Mouse (Mus musculus): ENCODE measurements at regions not wholly inside any gene's neighbourhood (a gene's known extent, or its start where the extent isn't known, plus 50 kb on each side); places are given as distances from the start of the nearest gene placed in this dataset.

GRCm38 (mm10) chr13:56021716-56022115, 114.4 kb downstream of the H2afy start:
- no peak for DNase-seq (ENCODE audit: low read depth)

DNA sequence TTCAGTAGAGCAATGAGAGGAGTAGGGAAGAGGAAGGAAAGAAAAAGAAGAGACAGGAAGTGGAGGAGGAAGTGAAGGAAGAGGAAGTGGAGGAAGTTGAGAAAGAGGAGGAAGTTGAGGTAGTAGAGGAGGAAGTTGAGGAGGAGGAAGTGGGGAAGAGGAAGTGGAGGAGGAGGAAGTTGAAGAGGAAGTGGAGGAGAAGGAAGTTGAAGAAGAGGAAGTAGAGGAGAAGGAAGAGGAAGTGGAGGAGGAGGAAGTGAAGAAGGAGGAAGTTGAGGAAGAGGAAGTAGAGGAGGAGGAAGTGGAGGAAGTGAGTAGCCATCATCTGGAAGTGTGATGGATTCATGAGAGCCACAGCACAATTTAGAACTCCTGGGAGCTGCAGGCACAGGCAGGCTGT, 122.2 kb downstream of the H2afy start:
- DNase-seq (ENCODE audit: low read depth), result no peak

DNA sequence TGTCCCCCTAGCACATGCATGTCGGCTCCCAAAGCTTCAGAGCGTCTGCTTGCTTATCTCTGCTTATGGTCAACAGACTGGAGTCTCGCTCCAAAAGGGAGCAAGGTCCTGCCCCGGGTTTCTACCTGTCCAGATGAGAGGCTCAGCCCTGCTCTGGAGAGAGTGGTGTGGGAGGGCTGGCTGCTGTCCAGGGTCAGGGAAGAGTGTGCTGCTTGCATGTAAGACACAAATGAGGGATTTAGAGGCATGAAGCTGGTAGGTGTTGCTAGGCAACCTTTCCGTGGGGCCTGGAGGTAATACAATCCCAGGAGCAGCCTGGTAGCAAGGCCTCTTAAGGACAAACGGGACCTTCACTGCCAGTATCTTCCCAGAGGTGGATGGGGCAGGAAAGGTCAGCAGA, 125.7 kb downstream of the H2afy start:
- no peak for DNase-seq (ENCODE audit: low read depth)

GRCm38 (mm10) chr13:56006827-56007226, 129.3 kb downstream of the H2afy start:
- DNase-seq (ENCODE audit: low read depth), result no peak

- DNase-seq (ENCODE audit: low read depth), result peak; percentile 70
Measured at GRCm38 (mm10) chr13:56005746-56006145, 130.4 kb downstream of the H2afy start.

DNA sequence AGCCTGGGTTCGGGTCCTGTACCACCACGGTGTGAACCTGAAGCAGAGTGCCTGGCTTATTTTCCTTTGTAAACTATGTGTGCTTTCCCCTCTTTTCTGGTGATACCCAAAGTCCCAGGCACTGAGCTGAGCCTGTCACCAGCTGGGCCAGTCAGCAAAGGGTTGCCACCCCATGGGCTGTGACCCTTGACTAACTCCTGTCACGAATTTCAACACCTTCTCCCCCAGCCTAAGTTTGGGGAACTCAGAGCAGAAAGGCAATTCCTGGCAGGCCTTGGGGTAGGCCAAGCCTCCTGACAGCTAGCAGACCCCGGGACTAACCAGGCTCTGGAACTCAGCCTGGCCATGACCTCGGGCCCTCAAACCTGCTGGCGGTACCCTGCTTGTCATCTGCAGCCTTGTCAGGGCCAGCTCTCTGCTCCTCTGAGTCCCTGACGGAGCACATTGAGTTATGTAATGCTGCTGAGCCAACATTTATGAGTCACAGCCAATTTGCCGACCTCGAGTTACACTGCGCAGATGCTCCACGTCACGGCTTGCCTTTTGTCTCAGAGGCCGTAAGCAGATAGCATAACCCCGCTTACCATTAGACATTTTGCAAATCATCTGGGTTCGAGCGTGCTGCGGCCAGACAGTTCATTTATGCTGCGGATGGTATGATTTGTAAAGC, 132.3 kb downstream of the H2afy start:
- DNase-seq (ENCODE audit: low read depth), result peak; percentile 27

GRCm38 (mm10) chr13:55995255-55995654, 140.9 kb downstream of the H2afy start:
- no peak for DNase-seq (ENCODE audit: low read depth)

DNA sequence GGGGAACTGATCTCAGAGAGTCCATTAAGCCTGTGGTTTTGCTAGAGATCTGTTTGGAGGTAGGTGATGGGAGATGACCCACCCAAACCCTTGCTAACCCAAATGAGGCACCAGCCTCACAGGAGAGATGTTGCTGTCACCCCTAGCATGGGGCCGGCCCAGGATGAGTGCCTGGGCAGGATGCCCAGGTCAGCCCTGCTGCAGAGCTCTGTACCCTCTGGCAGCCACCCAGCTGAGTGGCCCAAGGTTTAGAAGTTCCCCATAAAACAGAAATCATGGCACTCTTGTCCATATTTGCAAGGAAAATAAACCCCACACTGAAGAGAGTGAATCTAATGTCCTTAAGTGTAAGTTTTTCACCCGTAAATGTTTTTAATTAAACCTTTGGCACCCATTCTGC, 141.7 kb downstream of the H2afy start:
- DNase-seq (ENCODE audit: low read depth), result no peak

- DNase-seq (ENCODE audit: low read depth), result no peak
Measured at GRCm38 (mm10) chr13:55992699-55993098, 143.5 kb downstream of the H2afy start.

DNA sequence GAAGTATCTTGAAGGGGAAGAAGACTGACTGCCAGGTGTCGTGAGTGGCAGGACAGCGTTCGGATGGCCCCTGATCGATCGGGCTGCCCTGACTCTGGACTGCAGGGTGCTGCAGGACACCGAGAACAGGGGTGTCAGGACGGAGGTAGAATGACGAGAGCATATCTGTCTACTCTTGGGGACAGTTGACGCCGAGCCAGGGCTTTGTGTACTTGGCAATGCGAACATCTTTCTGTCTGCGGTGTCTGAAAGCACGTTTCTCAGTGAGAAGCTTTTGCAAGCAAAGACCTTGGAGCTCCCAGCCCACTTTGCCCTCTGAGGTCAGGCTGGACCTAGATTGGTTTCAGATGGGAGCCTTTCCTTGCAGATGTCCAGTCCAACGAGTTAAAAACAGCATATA, 144.9 kb downstream of the H2afy start:
- DNase-seq (ENCODE audit: low read depth), result no peak

GRCm38 (mm10) chr13:55990186-55990585, 146.0 kb downstream of the H2afy start:
- no peak for DNase-seq (ENCODE audit: low read depth)

DNA sequence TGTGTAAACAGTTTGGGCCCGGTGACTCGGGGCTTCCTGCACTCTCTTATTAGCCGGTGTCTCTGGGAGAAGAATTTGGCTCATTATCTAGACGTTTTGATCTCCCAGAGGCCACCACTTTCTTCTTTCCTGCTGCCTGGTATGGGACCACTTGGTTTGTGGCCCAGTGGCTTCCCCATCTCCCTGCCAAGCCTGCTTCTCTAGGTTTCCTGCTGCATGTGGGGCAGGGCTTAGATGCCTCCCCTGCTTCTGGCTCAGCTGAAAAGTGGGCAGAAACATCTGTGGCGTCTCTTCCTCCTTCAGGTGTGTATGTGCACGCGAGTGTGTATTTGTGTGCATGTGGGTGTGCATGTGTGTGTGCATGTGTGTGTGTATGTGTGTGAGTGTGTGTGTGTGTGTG, 146.8 kb downstream of the H2afy start:
- DNase-seq (ENCODE audit: low read depth), result no peak

GRCm38 (mm10) chr13:55985396-55985795, 149.4 kb upstream of the Pitx1 start:
- DNase-seq (ENCODE audit: low read depth), result no peak

GRCm38 (mm10) chr13:55984772-55985171, 148.8 kb upstream of the Pitx1 start:
- DNase-seq (ENCODE audit: low read depth), result no peak

DNA sequence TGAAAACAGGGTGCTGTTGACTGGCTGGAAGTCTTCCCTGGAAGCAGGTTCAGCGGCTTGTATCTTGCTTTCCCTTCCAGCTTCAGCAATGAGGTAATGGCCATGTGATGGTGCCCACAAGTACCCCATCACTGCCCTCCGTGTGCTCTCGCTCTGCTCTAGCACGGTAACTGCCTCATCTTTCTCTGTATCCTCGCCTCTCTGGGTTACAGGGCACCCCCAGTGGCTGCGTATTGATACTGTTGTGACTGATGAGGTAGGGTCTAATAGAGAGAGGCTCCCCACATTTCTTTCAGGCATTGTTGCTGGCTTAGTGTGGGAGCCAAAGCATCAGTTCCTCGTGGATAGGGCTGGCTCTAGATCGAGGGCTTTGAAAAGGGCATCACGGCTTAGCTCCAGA, 147.9 kb upstream of the Pitx1 start:
- no peak for DNase-seq (ENCODE audit: low read depth)

GRCm38 (mm10) chr13:55981041-55981440, 145.0 kb upstream of the Pitx1 start:
- DNase-seq (ENCODE audit: low read depth), result no peak

DNA sequence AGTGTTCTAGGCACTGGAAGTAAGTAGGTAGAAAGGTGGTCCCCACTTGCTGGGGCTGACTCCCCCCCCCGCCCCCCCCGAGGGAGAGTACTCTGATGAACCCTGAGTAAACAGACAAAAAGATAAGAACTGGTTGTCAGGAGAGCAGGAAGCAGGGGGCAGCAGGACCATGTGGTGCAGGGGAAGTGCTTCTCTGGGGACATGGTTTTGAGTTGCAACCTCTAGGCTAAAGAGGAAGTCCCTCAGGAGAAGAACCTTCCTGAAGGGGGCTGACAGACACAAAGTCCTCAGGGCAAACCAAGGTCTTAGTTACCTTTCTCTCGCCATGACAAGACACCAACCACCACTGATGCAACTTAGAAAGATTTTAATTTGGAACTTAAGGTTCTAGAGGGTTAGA, 141.9 kb upstream of the Pitx1 start:
- DNase-seq (ENCODE audit: low read depth), result no peak

- DNase-seq (ENCODE audit: low read depth), result no peak
Measured at GRCm38 (mm10) chr13:55976911-55977381, 141.0 kb upstream of the Pitx1 start.

- DNase-seq (ENCODE audit: low read depth), result no peak
Measured at GRCm38 (mm10) chr13:55974105-55974504, 138.1 kb upstream of the Pitx1 start.

DNA sequence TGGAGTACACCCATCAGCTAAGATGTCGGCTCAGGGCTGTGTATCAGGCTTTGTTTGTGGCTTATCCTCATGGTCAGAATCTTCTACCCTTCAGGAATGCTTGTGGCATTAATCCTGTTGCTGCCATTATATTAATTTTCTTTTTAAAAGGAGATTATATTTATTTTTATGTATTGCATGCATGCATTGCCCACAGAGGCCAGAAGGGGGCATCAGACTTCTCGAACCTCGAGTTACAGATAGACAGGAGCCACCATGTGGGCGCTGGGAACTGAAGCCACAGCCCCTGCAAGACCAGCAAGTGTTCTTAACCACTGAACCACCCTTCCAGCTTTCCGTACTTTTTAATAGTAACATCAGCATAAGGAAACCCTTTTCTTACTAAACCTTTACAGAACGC, 134.7 kb upstream of the Pitx1 start:
- DNase-seq (ENCODE audit: low read depth), result no peak

- no peak for DNase-seq (ENCODE audit: low read depth)
Measured at GRCm38 (mm10) chr13:55969473-55969872, 133.5 kb upstream of the Pitx1 start.

DNA sequence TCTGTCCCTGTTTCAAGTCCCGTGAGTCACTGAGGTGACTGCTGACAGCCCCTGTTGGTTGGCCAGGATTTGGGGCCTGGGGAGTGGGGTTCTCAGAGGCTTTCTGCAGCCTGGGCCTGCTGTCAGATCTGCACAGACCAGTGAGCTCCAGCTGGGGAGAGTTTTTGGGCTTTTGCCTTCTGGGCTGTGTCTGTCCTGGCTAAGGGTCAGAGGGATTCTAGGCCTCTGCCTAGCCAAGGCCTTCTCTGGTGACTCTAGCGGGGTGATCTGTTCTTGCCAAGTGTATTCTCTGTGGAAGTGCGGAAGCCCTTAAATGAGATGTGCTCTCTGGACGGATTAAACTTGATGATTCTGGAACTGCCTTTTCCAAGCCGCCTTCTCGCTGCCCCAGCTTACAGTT, 131.2 kb upstream of the Pitx1 start:
- no peak for DNase-seq (ENCODE audit: low read depth)

DNA sequence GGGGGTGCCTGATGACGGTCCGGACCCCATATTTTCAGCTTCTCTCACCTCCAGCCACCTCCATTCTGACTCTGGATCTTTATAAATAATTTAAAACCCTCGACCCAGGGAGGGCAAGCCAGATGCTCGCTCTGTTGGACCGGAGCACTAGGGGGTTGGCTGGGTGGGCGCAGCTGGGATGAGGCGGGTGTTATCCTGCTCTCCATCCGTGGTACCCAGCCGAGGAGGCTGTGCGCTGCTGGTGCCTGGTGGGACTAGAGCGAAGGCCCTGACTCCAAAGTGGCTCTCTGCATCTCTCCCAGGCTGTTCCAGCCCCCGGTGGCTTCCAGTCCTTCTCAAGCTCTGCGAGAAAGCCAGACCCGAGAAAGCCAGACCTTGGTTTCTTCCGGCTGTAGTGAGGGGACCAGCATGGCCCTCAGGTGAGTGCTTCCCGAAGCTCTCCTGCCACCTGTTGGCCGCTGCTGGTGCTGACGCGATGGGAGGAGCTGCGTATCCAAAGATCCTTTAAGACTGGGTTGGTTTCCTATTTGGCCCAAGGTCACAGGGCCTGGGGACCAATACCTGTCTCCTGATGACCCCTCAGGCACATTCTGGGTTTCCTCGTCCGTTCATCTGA, 127.1 kb upstream of the Pitx1 start:
- no peak for DNase-seq (ENCODE audit: low read depth)
